Mouse (Mus musculus) liver, postnatal 0 days (tissue): ENCODE data around the gene Mfsd12.

Experiments
- CTCF ChIP-seq: sonication (generic); IDR thresholded peaks from 2 replicates; pipeline ENCODE4 v1.5.1; 2016; ENCODE audit warnings: antibody characterized with exemption, low read depth
- EP300 ChIP-seq: IDR thresholded peaks from 2 replicates; pipeline ENCODE4 v1.6.1; 2016; ENCODE audit warnings: antibody characterized with exemption, low read depth, mild to moderate bottlenecking

GRCm38 (mm10) chr10:81406504-81407440 lies 49.5 kb downstream of the Mfsd12 start:
- no peak for TF ChIP-seq CTCF
- TF ChIP-seq EP300, result no peak
